ENCODE assay signal across 12 mouse cellular contexts in the genomic region with DNA sequence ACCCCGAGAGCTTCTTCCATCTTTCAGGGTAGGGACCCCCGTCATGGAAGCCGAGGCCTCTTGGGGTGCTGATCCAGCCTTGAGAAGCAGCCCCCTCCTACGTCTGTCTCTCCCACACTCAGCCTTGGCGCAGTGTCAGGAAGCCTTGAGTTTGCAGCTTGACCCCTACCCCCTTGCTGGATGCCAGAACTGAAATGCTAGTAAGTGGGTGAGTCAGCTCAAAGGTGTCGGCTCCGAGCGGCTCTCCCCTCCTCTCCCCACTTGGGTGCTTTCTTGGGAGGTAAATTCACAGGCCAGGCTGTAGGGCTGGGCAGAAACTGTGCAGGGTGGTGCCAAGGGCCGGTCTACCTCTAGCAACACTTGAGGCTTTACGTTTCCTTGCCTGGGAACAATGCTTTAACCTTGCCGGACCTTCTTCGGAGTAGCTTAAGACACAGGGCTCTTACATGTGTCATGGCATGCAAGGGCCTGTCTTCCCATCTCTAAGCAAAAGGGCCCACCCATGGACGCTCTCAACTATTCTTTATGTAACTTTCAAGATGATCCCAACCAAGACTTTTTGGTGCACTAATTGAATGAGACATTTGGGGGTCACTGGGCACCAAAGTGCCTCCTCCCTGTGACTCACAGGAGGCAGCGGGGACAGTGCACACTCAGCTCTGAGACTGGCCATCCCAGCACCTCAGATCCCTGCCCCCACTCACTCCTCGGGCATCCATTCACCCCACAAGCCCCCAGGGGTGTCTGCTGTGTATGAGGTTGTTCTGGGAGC. TPM values are rescaled to one million over a fixed set of nuclear protein-coding genes. Genes with fewer than 3 reads are reported as not detected.
A peak's percentile ranks its signal among the peaks of the same experiment; 100 is the strongest.
DNase-seq lines count a peak whose midpoint lies in the region; ATAC-seq and TF ChIP-seq lines count a peak whose summit lies in the region.
"Had no signal": no experiment of that assay in that cellular context is flagged by ENCODE, and none has a peak within 500 bp of the region (broad histone marks: within the 10 kb centered on the region; RNA-seq: fewer than 3 reads in every experiment).

No protein-coding gene starts in this region.

- H3K9ac ChIP-seq in kidney, embryonic 14.5 days (ENCODE audit: low read depth, low read length): peak overlapping the region; percentile 37; the same call in 1 of the 2 replicates
- H3K9ac ChIP-seq in forebrain, embryonic 11.5 days (ENCODE audit: low read length): no peak overlapping the region
- H3K9ac ChIP-seq: embryonic facial prominence, embryonic 15.5 days; intestine, embryonic 15.5 days; limb, embryonic 12.5 days; neural tube, embryonic 13.5 days had no signal

- TF ChIP-seq CTCF in kidney, adult 2 months (conservative IDR thresholded peaks at IDR 0.05; ENCODE audit: insufficient read depth, insufficient read length, low read depth, low read length): no peak

- no peaks in the 10 kb centered on the region for H3K36me3 ChIP-seq in kidney, embryonic 14.5 days (ENCODE audit: control insufficient read depth, insufficient read depth, low read length)
- no peaks in the 10 kb centered on the region for H3K36me3 ChIP-seq in kidney, adult 2 months (ENCODE audit: control insufficient read depth, insufficient read depth, low read length)
- no peaks in the 10 kb centered on the region for H3K36me3 ChIP-seq in forebrain, embryonic 11.5 days (ENCODE audit: control insufficient read depth, insufficient read depth, low read length)
- H3K36me3 ChIP-seq: embryonic facial prominence, embryonic 15.5 days; intestine, embryonic 15.5 days; limb, embryonic 12.5 days; neural tube, embryonic 13.5 days had no signal

- no peaks in the 10 kb centered on the region for H3K27me3 ChIP-seq in kidney, embryonic 14.5 days (ENCODE audit: control insufficient read depth, insufficient read depth, low read length)
- H3K27me3 ChIP-seq in kidney, adult 2 months (replicated peaks; ENCODE audit: control insufficient read depth, insufficient read depth, low read length): no peaks in the 10 kb centered on the region
- no peaks in the 10 kb centered on the region for H3K27me3 ChIP-seq in forebrain, embryonic 11.5 days (ENCODE audit: control insufficient read depth, insufficient read depth, low read length)
- H3K27me3 ChIP-seq: embryonic facial prominence, embryonic 15.5 days; intestine, embryonic 15.5 days; neural tube, embryonic 13.5 days had no signal

- no peak for TF ChIP-seq POLR2A in kidney, adult 2 months (IDR thresholded peaks at IDR 0.05; ENCODE audit: low read depth, low read length)

- H3K9me3 ChIP-seq in kidney, embryonic 14.5 days (ENCODE audit: control insufficient read depth, low read length): no peaks in the 10 kb centered on the region
- no peaks in the 10 kb centered on the region for H3K9me3 ChIP-seq in forebrain, embryonic 11.5 days (ENCODE audit: control insufficient read depth, low read length)
- H3K9me3 ChIP-seq: embryonic facial prominence, embryonic 15.5 days; intestine, embryonic 15.5 days; limb, embryonic 12.5 days; megakaryocyte, embryonic 14.5 days; neural tube, embryonic 13.5 days had no signal

- WGBS in kidney, embryonic 14.5 days: 63% methylated on average over 15 of the region's 15 CpGs
- WGBS in kidney, adult 2 months: 61% methylated on average over 15 of the region's 15 CpGs
- 80% methylated on average over 15 of the region's 15 CpGs for WGBS in forebrain, embryonic 11.5 days

- no peak overlapping the region for H3K27ac ChIP-seq in kidney, embryonic 14.5 days (ENCODE audit: low read depth, low read length)
- no peak overlapping the region for H3K27ac ChIP-seq in kidney, adult 2 months (ENCODE audit: insufficient read depth, low read depth, low read length)
- no peak overlapping the region for H3K27ac ChIP-seq in forebrain, embryonic 11.5 days (ENCODE audit: low read depth, low read length)
- H3K27ac ChIP-seq: embryonic facial prominence, embryonic 15.5 days; intestine, embryonic 15.5 days; limb, embryonic 12.5 days; neural tube, embryonic 13.5 days had no signal

- no peak overlapping the region for H3K4me3 ChIP-seq in kidney, embryonic 14.5 days (ENCODE audit: low read length)
- no peak overlapping the region for H3K4me3 ChIP-seq in kidney, adult 2 months (ENCODE audit: insufficient read depth, low read depth, low read length)
- no peak overlapping the region for H3K4me3 ChIP-seq in forebrain, embryonic 11.5 days (ENCODE audit: low read depth, low read length)
- H3K4me3 ChIP-seq: embryonic facial prominence, embryonic 15.5 days; intestine, embryonic 15.5 days; limb, embryonic 12.5 days; megakaryocyte, embryonic 14.5 days; neural tube, embryonic 13.5 days had no signal

- ATAC-seq in kidney, embryonic 14.5 days (ENCODE audit: low FRiP score, low TSS enrichment): no peak
- ATAC-seq in forebrain, embryonic 11.5 days (replicated peaks; ENCODE audit: low FRiP score): no peak
- ATAC-seq: intestine, embryonic 15.5 days had no signal

- no peak overlapping the region for H3K4me2 ChIP-seq in kidney, embryonic 14.5 days (replicated peaks; ENCODE audit: low read depth, low read length)
- no peak overlapping the region for H3K4me2 ChIP-seq in forebrain, embryonic 11.5 days (ENCODE audit: low read depth, low read length, severe bottlenecking)
- H3K4me2 ChIP-seq: embryonic facial prominence, embryonic 15.5 days; intestine, embryonic 15.5 days; limb, embryonic 12.5 days; neural tube, embryonic 13.5 days had no signal

- no peak for DNase-seq in kidney, adult 2 months
- peak; percentile 92 for DNase-seq in NIH3T3 (ENCODE audit: low read depth)
- DNase-seq in adrenal gland, adult 8-10 months: peak; percentile 32
- DNase-seq in lung, postnatal 10 days: peak; percentile 76
- DNase-seq in thymus, postnatal 0 days (ENCODE audit: low spot score): no peak
- no peak for DNase-seq in forebrain, embryonic 11.5 days (ENCODE audit: low spot score)

- H3K4me1 ChIP-seq in kidney, embryonic 14.5 days (ENCODE audit: control insufficient read depth, insufficient read depth, low read length): peaks cover 48% of the 10 kb centered on the region
- peaks cover 6% of the 10 kb centered on the region; the same call in 1 of the 2 replicates for H3K4me1 ChIP-seq in kidney, adult 2 months (ENCODE audit: control insufficient read depth, insufficient read depth, low read length)
- no peaks in the 10 kb centered on the region for H3K4me1 ChIP-seq in forebrain, embryonic 11.5 days (replicated peaks; ENCODE audit: control insufficient read depth, insufficient read depth, low read length)

RNA-seq across cellular contexts. Expression of a gene that starts 22.5 kb away (rescaled TPM):
- polyA plus RNA-seq in kidney, embryonic 14.5 days (2014; fragmentation: Nextera tagmentation; extraction: Ambion mirVana): not detected in 2 replicates
- 0.43 and 1.3 TPM in 2 replicates for polyA plus RNA-seq in kidney, adult 2 months (2012; rRNA removed)
- total RNA-seq in adrenal gland, adult 8-10 months (2022): 10 to 100 TPM; 33.7 to 54.7 (median 43.2) TPM
- polyA plus RNA-seq in thymus, postnatal 0 days (2015; fragmentation: Nextera tagmentation; extraction: Ambion mirVana): 0.08 and 0.14 TPM in 2 replicates
- polyA plus RNA-seq in forebrain, embryonic 11.5 days (2014; fragmentation: Nextera tagmentation; extraction: Ambion mirVana): 0.21 and 0.95 TPM in 2 replicates

RNA-seq across cellular contexts. Expression of a gene that starts 31.0 kb away (rescaled TPM):
- 13.2 and 16.9 TPM in 2 replicates for polyA plus RNA-seq in kidney, embryonic 14.5 days (2014; fragmentation: Nextera tagmentation; extraction: Ambion mirVana)
- 5.8 and 7.0 TPM in 2 replicates for polyA plus RNA-seq in kidney, adult 2 months (2012; rRNA removed)
- total RNA-seq in adrenal gland, adult 8-10 months (2022): 1 to 10 TPM; 5.2 to 8.1 (median 7.1) TPM
- 24.3 and 24.7 TPM in 2 replicates for polyA plus RNA-seq in thymus, postnatal 0 days (2015; fragmentation: Nextera tagmentation; extraction: Ambion mirVana)
- polyA plus RNA-seq in forebrain, embryonic 11.5 days (2014; fragmentation: Nextera tagmentation; extraction: Ambion mirVana): 20.0 and 21.5 TPM in 2 replicates

RNA-seq across cellular contexts. Expression of a gene that starts 48.0 kb away (rescaled TPM):
- polyA plus RNA-seq in kidney, embryonic 14.5 days (2014; fragmentation: Nextera tagmentation; extraction: Ambion mirVana): 9.3 and 11.8 TPM in 2 replicates
- 3.1 and 3.9 TPM in 2 replicates for polyA plus RNA-seq in kidney, adult 2 months (2012; rRNA removed)
- 10 to 100 TPM; 20.2 to 54.8 (median 28.3) TPM for total RNA-seq in adrenal gland, adult 8-10 months (2022)
- polyA plus RNA-seq in thymus, postnatal 0 days (2015; fragmentation: Nextera tagmentation; extraction: Ambion mirVana): 5.7 and 6.0 TPM in 2 replicates
- polyA plus RNA-seq in forebrain, embryonic 11.5 days (2014; fragmentation: Nextera tagmentation; extraction: Ambion mirVana): 12.0 and 12.2 TPM in 2 replicates

Comparison
In these comparisons a context has a peak if more than half of its experiments do, and no peak if none do; other contexts are left out.
1. DNase-seq: peak in NIH3T3 (single experiment), adrenal gland, adult 8-10 months (single experiment) and lung, postnatal 10 days (single experiment); none in kidney, adult 2 months (single experiment), thymus, postnatal 0 days (single experiment) and forebrain, embryonic 11.5 days (single experiment).